Mouse (Mus musculus): Measurements from ENCODE around the gene Kmt2b.

Kmt2b gene

DNA sequence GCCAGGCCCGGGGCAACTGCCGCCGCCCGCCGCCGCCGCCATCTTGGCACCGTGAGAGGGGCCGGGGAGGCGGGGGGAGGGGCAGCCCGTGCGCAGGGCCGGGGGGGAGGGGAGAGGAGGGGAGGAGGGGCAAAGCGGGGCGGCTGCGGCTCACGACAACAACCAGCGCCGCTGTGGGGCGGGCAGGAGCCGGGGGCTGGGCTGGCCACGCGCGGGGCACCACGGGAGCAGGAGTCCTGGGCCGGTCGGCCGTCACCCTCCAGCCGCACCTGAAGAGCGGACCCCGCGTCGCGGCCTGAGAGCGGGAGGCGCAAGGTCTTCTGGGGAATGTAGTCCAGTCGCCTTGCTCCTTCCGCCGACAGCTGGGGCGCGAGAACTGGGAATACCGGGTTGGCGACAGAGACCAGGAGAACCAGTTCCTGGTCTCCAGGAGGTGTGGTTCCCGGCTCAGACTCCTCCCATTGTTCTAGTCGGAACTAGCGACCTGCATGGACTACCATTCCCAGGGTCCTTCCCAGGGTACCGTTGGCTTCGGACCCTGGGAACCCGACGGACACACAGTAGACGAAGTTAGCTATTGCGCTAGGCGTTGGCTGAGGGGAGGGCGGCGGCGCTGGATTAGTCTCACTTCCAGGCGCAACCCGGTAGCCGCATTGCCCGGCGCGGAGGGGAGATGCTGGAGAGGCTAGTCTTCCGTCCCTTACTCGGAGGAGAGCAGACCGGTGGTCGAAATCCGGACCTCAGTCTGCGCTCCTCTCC is at the start of gene Kmt2b:
Gene Kmt2b, minus strand, starts transcription at position 51 of the 759 bp plus-strand sequence.
- in situ Hi-C loops (cut with MboI, MseI): no loop called here

DNA sequence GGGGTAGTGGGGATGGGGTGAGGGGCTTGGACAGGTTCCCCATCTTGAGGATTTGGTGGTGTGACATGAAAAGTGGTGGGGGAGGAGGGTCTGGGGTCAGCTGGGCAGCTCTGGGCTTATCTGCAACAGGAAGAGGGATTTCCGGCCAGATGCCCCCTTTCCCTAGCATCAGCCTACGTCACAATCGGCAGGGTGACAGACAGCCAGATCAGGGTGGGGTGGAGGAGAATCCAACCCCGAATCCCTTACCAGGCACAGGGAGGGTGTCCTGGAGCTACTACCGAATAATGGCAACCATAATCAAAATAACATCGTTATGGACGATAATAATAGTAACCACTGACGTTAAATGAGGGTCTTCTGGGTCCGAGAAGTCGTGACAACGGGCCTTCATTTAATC is 47.9 kb upstream of the Kmt2b start:
- in situ Hi-C loops (cut with MboI, MseI): no loop called here

DNA sequence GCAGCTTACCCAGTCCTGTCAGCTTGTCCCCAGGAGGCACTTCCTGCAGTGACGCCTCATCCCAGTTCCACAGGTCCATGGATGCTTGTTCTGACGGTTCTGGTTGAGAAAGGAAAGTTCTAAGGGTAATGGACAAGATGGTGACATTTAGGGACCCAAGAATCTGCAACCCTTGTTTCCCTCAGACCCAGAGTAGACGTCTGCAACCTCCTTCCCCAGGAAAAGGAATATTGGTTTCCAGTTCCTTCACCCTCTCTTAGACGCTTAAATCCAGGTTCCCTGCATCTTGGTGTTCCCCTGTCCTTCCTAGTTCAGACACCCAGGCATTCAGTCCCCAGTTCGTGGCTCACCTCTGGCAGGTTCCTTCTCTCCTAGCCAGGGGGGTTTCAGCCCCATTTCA is 47.2 kb upstream of the Kmt2b start, which contains the start of gene Etv2:
Gene Etv2, minus strand, starts transcription at position 101 of the 400 bp plus-strand sequence.
- in situ Hi-C loops (cut with MboI, MseI): no loop called here

DNA sequence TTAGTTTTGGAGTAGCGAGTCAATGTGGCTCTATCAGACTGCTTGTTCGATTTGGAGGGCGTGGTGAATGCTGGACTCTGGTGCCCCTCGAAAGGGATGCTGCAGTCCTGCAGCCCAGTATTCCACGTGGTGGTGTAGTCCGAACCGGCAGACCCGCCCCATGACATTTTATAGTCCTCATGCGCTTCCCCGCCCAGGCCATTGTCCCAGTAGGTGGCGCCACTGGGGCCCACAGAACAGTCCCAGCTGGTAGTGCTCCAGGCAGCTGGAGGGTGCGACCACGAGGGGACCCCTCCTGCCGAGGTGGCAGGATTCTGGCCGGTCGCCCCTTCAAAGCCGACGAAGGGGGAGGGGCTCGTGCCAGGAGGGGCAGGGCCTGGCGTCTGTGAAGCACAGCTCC is 46.1 kb upstream of the Kmt2b start:
- in situ Hi-C loops (cut with MboI, MseI): no loop called here

DNA sequence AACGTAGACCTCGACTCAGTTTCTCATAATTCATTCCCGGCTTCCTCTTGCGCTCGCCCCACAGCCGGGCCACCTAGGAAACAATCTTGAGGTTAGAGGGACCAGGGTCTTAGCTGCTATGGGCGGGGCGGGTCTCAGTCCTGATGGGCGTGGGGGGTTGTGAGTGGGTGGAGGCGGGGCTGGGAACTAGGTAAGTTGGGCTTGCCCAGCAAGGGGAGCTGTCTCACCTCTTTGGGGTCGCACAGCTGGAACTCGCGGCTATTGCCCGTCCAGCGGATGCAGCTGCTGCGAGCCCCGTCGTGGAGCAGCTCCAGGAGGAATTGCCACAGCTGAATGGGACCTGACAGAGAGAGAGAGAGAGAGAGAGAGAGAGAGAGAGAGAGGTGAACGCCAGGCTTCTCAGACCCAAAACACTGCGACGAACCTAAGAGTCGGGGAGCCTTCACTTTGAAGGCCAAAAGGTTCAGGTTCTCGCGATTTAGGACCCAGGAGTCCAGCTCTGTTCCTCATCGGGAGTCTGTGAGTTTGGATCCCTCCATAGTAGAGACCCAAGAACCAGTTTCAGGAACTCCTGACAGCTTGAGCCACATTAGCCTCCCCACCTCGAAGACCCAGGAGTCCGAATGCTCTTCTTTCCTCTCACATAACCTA is 45.4 kb upstream of the Kmt2b start:
- in situ Hi-C loops (cut with MboI, MseI): no loop called here

DNA sequence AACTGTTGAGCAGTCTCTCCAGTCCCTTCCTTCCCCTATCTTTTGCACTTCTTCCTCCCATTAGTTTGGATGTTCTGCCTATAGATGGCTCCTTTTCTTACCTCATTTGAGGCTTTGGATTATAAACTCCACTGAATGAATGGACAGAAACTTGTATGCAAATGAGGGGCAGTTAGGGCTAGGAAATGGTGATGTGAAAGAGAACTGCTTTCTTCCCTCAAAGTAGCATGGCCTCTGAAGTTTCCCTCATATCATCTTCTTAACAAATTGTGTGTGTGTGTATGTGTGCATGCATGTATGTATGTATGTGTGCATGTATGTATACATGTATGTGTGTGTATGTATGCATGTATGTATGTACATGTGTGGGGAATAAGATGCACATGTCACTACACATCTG is 40.5 kb upstream of the Kmt2b start:
- in situ Hi-C loops (cut with MboI, MseI): no loop called here

DNA sequence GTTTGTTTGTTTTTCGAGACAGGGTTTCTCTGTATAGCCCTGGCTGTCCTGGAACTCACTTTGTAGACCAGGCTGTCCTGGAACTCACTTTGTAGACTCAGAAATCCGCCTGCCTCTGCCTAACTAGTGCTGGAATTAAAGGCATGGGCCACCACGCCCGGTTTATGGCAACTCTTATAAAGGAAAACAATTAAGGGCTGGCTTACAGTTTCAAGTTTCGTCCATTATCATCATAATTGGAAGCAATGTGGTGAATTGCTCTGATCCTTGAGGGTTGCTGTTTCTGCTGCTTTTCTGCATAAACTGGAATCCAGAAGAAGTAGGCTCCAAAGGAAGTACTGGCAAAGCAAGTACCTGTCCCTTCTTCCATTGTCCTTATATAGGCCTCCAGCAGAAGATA is 38.1 kb upstream of the Kmt2b start:
- in situ Hi-C loops (cut with MboI, MseI): no loop called here

DNA sequence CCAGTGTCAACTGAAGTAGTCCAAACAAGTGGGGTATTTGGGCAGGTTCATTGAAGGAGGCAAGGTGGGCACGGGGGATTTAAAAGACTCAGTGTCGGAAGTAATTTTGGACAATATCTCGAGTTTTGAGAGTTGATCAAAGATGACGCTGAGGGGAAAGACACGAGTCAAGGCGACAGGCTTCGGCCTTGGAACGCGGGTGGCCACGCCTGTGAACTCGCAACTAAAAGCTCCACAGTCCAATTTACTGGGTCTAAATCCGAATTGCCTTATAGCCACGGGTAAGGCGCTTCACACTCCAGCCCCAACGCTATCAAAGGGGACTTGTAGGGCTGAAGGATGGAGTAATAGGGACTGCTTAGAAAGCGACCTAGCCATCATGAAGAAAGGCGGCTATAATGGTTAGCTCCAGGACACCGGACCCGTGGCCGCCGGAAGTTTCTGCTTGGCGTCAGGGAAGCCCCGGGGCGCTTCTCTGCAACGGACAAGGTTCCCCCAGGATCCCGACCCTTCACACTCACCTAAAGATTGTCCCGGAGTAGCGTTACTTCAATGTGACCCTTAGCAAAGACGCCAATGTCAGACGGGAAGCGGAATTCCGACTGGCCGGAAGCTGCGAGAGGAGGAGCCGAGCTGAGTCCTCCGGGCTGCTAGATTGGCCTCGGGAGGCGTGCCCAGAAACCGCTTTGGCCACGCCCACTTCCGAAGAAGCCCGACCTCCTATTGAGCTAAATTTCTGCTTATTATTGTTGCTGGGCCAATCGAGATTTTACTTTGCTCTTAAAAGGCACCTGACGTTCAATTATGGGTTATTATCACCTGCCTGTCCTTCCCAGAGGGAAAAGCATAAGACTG is 37.2 kb upstream of the Kmt2b start, which contains the start of gene Cox6b1:
Gene Cox6b1, minus strand, starts transcription at position 622 of the 855 bp plus-strand sequence.
- in situ Hi-C loops (cut with MboI, MseI): no loop called here

DNA sequence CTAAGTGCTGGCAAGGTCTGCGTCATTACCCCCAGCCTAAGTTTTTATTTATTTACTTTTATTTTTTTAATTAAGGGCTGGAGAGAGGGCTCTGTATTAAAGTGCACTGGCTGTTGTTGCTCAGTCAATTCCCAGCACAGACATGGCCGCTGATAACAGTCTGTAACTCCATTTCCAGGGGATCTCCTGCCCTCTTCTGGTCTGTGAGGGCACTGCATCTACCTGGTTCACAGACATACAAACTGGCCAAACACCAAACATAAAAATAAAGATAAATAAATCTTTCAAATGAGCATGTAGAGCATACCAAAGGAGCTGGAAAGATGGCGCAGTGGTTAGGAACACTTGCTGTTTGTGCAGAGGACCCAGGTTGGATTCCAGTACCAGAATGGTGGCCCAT is 30.7 kb upstream of the Kmt2b start:
- in situ Hi-C loops (cut with MboI, MseI): loop anchor here (5.0 kb wide), 2 partner anchors 47 to 122 kb away; no protein-coding TSS in a partner anchor

DNA sequence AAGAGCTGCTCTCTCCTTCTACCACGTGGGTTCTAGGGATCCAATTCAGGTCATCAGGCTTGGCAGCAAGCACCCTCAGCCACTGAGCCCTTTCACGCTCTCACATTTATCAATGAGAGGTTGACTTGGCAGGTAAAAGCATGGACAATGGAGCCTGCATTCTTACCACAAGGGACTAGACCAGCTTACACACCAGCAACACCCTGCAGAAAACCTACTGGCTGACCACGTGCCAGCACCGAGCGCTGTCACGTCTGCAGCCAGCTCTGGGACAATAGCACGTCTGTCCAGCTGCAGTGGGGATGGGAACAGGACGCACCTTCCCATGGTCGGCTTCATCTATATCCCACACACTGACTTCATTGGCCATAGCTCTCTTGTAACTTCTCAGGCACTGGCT is 30.1 kb upstream of the Kmt2b start:
- in situ Hi-C loops (cut with MboI, MseI): loop anchor here (5.0 kb wide), 2 partner anchors 46 to 121 kb away; no protein-coding TSS in a partner anchor

DNA sequence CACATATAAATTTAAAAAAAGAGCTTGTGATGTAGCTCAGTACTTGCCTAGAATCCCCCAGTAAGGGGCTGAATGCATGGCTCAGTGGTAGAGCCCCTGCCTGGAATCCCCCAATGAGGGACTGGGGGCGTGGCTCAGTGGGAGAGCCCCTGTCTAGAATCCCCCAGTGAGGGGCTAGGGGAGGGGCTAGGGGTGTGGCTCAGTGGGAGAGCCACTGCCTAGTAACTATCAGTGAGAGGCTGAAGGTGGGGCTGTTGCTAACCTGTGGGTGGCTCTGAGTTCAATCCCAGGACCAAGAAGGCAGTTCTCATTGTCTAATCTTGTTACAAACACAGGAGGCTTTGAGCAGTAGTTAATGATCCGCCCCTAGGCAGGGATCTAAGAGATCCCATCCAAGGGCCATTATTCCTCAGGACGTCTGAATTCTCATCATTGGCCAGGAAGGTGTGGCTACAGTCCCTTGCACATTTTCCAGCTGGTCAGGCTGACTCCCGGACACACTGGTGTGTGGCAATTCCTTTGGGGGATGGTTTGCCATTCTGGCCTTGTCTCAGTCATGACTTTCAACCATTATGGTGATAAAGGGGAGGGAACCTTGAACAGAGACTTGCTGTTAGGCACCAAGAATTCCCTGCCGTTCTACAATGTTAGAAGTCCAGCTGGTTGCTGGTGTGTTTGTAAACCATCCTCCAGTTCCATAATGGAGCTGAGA is 26.7 kb upstream of the Kmt2b start:
- in situ Hi-C loops (cut with MboI, MseI): loop anchor here (5.0 kb wide), 2 partner anchors 43 to 118 kb away; no protein-coding TSS in a partner anchor

DNA sequence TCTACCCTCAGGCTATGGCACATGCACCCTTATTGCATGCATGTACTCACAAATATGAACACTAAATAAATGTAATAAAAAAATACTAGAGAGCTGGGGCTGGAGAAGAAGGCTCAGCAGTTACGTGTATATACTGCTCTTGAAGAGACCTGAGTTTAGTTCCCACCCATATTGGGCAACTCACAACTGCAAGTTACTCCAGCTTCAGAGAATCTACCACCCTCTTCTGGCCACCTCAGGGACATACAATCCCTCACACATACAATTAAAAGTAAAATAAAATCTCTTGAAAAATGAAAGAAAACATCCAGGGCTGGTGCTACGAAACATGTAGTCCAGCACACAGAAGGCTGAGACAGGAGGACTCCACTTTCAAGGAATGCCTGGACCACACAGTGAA is 25.9 kb upstream of the Kmt2b start:
- in situ Hi-C loops (cut with MboI, MseI): no loop called here

DNA sequence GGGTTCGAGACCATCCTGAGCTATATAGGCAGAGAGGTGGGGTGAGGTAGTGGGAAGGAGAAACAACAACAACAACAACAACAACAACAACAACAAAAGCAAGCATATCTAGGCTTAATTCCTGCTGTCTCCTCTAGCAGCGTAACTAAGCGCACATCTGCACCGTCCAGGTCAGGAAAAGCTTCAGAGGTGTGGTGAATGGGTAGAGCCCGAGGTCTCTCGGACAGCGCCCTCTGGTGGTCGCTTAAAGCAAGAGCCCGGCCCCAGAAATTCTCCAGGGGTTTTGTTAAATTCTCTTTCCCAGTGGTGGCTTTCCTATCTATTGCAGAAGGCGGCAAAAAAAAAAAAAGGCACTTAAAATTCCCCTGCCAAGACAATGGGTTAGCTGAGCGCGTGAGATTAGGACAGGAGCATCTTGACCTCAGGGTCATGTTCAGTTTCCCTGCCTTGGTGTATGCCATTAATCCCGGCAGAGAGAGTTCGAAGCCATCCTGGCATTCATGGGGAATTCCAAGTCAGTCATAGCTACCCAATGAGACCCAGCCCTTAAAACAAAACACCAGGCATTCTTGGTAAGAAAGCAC is 25.1 kb upstream of the Kmt2b start:
- in situ Hi-C loops (cut with MboI, MseI): no loop called here

DNA sequence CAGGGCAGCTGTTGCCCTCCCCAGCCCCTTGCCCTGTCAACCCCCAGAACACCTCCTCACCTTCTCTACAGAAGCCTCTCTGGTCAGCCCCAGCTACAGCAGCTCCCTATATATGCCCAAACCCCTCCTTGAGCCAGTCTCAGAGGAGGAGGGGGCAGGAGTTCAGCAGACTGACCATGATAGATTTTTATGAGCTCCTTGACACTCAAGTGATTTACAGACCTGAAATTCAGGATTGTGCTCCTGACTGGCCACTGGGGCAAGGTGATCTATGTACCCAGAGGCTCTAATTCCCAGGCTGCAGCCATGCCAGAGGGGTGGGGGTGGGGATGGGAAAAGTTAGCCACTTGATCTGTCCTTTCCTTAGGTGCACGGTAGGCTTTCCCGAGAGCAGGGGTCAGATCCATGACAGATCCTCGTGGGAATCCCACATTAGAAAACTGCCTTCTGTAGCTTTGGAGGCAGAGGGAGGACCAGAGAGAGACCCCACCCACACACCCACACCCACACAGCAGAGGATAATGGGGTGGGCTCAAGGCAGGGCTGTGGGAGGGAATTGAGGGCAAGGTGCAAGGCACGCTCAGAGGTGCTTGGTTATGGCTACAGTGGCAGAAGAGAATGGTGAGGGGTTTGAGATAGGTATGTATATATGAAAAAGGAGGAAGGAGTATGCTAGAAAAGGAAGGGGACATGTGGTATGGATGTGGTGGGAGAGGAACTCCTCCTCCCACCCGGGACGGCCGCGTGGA is 24.3 kb upstream of the Kmt2b start, which contains the start of gene Upk1a:
Gene Upk1a, minus strand, starts transcription at position 194 of the 749 bp plus-strand sequence.
- in situ Hi-C loops (cut with MboI, MseI): no loop called here

DNA sequence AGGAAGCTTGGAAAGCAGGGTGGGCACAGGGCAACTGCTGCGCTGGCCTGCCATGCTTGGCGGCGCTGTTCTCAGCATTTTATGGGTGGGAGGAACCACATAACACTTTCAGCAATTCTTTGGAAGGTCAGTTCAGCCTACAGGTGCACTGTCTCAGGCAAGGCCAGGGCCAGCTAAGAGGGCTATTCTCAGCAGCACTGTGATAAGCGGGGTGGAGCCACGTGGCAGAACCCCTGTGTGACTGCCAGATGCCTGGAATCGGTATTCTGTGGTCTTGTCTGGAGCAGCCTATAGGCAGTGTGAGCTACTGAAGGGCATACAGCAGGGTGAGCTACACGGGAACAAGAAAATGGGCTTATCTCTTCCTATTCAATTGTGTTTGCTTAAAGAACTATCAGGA is 21.5 kb upstream of the Kmt2b start:
- in situ Hi-C loops (cut with MboI, MseI): no loop called here

DNA sequence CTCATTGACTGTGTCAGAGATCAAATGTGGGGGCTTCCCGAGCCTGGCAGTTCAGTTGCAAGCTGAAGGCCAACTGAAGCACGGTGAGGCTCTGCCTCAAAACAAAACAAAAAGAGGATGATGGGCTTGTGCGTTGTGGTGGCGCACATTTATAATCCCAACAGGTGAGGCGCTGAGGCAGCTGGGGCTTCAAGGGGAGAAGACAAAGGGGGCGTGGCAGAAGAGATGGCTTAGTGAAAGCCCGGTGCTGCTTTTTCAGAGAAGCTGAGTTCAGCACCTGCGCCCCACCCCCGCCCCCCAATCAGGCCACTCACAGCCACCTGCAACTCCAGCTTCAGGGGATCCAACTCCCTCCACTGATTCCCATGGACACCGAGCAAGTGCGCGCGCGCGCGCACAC is 19.9 kb upstream of the Kmt2b start:
- in situ Hi-C loops (cut with MboI, MseI): no loop called here

DNA sequence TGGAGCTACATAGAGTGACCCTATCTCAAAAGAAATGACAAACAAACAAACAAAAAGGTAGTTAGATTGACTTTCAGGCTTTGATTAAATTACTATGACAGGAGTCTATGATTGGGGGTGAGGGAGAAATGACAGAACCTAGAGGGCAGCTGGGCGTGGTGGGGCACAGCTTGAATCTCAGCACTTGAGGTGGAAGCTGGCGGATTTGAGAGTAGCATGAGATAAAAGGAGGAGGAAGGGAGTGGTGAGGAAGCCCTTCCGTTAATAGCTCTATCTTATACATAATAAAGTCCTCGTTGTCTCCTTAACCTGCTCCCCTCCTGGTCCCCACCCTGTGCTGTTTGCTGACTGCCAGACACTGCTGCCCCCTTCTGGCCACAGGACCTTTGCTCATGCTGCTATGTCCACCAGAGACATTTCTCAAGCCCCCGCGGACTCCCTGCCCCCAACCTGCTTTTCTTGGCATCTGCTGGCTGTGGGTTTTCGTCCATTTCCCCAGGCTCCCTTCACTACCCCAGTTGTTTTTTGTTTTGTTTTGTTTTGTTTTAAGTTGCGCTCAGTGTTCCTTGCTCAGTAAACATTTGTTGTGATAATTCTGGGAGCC is 19.3 kb upstream of the Kmt2b start:
- in situ Hi-C loops (cut with MboI, MseI): no loop called here

DNA sequence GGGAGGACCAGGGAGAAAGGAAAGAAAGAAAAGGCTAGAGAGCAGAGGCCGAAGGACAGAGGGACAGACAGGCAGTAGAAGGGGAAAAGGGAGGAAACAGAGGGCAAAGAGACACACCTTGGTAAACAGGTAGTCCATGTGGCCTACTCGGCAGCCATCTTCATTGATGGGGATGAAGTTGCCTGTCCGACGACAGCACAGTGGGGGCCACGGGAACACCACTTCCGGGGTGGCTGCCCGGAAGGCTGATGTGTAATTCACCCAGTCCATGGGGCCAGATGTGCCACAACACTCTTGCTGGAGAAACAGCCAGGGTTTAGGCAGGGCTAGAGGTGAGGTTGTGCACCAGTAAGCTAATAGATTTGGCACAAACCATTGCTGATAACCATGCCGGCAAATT is 16.4 kb upstream of the Kmt2b start:
- in situ Hi-C loops (cut with MboI, MseI): no loop called here

DNA sequence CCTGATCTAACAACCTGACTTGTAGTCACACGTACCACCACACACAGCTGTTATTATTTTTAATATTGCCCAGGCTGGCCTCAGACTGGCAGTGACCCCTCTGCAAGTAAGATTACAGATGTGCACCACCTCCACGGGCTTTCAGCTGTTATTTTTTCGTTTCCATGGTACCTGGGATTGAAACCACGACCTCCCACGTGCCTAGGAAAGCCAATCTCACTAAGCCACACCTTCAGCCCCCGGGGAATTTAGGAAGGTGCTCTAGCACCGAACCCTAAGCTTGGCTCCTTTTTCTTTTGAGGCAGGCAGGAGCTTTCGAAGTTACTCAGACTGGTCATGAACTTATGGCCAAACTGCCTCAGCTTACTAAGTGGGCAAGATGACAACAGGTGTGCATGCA is 15.9 kb upstream of the Kmt2b start:
- in situ Hi-C loops (cut with MboI, MseI): no loop called here

DNA sequence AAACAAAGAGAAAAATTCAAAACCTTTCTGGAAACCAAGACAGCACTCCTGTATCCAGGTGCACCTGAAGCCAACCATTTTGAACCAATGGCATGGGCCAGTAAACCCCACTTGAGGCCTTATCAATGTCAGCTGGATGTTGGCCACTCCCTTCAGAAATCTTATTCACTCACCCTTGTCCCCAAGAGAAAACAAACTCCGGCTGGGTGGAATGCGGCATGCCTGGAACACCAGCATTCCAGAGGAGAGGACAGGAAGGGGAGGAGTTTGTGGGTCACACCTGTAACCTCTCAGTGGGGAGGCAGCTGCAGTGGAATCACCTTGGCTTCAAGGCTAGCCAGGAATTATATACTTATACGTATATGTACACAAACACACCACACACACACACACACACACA is 14.1 kb upstream of the Kmt2b start:
- in situ Hi-C loops (cut with MboI, MseI): no loop called here

All from T-helper 17 cell (primary cell).